Mouse (Mus musculus): ENCODE results near the gene Cxadr. TPM values are rescaled to one million over a fixed set of nuclear protein-coding genes. Genes with fewer than 3 reads are reported as not detected.

Gene Cxadr
- polyA plus RNA-seq, 1 experiment = 0.67 TPM

DNA sequence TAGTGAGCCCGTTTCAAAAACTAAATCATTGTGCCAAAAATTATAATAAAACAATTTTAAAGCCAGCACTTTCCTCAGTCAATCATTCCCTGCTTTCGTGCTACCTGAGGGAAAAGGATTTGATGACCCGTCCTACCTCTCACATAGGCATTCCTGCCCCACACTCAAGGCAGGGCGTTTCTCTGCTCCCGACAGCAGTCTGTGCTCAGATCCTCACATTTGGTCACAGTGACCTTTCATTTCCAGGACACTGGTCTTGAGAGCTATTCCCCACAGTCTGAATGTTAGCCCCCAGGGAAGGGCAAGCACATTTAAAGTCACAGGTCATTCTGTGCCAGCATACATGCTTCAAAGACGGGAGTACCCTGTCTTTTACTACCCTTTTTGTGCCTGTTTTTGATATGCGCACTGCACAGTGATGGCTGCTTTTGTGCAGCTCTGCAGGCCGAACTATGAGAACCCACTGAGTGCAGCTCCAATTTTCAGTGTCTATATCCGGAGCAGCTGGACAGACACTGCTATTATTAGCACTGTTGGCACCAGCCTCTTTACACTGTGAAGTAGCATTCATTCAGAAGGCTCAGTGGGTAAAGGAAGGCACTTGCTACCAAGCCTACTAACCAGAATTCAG, 26.3 kb upstream of the Cxadr start:
- Histone ChIP-seq H3K79me2 (ENCODE audit: control insufficient read depth, insufficient read depth) (no peaks in the 10 kb centered on the region), H3ac (ENCODE audit: control insufficient read depth, insufficient read length) (no peak overlapping the region), H3K4me2 (ENCODE audit: low read depth) (no peak overlapping the region), H3K36me3 (ENCODE audit: control insufficient read depth, insufficient read depth) (no peaks in the 10 kb centered on the region), H3K4me3 (no peak overlapping the region), H3K27me3 (ENCODE audit: control insufficient read depth, insufficient read depth, insufficient read length) (no peaks in the 10 kb centered on the region)
- no peak for TF ChIP-seq CEBPB (IDR thresholded peaks at IDR 0.05; ENCODE audit: insufficient read depth, poor library complexity, severe bottlenecking)
- no peak for TF ChIP-seq REST (IDR thresholded peaks at IDR 0.05; ENCODE audit: insufficient read depth, insufficient read length)
- TF ChIP-seq MYOD1 (IDR thresholded peaks at IDR 0.05; ENCODE audit: control insufficient read depth in 1 of 3, insufficient read length in 2 of 3, low read depth in 2 of 3) = no peak
- no peak for TF ChIP-seq POLR2AphosphoS2 (IDR thresholded peaks at IDR 0.05; ENCODE audit: insufficient read length, low read depth)

DNA sequence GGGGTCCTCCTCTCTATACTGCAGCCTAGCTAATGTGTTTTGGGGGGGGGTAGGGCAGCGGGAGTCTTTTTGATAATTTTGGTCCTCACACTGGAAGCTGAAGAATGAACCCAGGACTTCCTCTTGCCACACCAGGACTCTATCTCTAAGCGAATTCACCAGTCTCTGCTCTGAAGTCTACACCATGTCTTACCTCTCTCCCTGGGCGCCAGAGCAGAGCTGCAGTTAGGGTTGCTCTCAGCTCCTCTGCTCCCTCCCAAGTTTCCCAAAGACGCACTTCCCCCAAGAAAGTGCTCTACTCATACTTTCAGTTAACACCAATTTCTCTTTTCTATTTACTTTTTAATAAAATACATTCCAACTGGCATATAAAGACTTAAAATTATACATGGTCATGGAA, 23.7 kb upstream of the Cxadr start:
- no peaks in the 10 kb centered on the region for H3K79me2 ChIP-seq (ENCODE audit: control insufficient read depth, insufficient read depth)
- no peaks in the 10 kb centered on the region for H3K27me3 ChIP-seq (ENCODE audit: control insufficient read depth, insufficient read depth, insufficient read length)
- H3K4me3 ChIP-seq = no peak overlapping the region
- H3K36me3 ChIP-seq (ENCODE audit: control insufficient read depth, insufficient read depth) = no peaks in the 10 kb centered on the region
- no peak for TF ChIP-seq E2F4 (IDR thresholded peaks at IDR 0.05; ENCODE audit: insufficient read depth)
- no peak overlapping the region for H3ac ChIP-seq (ENCODE audit: control insufficient read depth, insufficient read length)
- no peak overlapping the region for H3K4me2 ChIP-seq (ENCODE audit: low read depth)

DNA sequence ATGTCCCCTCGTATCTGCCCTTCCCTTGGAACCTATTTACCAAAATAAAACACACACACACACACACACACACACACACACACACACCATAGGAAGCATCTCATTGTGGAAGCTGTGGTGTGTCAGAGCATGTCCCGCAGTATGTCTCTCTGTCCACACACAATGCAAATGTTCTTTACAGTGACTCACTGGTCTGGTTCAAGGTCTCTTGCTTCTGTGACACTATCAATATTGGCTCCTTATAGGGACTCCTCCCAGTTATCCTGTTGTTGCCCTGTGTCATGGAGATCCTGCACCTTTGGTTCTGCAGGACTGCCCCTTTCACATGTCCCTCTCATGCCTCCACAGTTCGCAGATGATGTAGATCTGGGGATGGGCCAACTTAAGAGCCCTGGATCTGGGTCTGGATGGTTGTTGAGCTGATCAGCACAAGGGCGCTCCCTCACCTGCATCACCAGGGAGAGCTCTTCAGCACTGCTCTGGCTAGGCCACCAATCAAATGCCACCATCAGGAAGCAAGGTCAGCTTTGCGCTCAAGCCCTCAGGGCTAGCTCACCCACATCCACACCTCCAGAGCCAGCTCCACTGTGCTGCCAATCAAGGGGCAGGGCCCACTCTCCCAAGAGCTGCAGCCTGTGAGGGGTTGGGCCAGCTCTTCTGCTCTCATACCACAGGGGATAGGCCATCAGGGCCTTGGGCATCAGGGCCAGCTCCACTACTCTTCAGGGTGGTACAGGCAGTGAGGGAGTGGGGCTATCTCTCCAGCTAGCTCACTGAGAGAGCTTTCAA, 21.0 kb upstream of the Cxadr start:
- H3K4me3 ChIP-seq = no peak overlapping the region
- H3ac ChIP-seq (ENCODE audit: control insufficient read depth, insufficient read length) = no peak overlapping the region
- TF ChIP-seq REST (IDR thresholded peaks at IDR 0.05; ENCODE audit: insufficient read depth, insufficient read length) (no peak), TCF12 (IDR thresholded peaks at IDR 0.05; ENCODE audit: insufficient read depth, poor library complexity, severe bottlenecking) (no peak), MYOG (IDR thresholded peaks at IDR 0.05; ENCODE audit: control insufficient read depth in 1 of 3, insufficient read depth in 1 of 3, insufficient read length in 2 of 3, low read depth in 2 of 3) (no peak), TCF3 (IDR thresholded peaks at IDR 0.05; ENCODE audit: insufficient read length, low read depth) (no peak), POLR2A (IDR thresholded peaks at IDR 0.05; ENCODE audit: insufficient read length, low read depth) (no peak), MYOD1 (IDR thresholded peaks at IDR 0.05; ENCODE audit: control insufficient read depth in 1 of 3, insufficient read length in 2 of 3, low read depth in 2 of 3) (no peak), POLR2AphosphoS2 (IDR thresholded peaks at IDR 0.05; ENCODE audit: insufficient read length, low read depth) (no peak), SRF (IDR thresholded peaks at IDR 0.05; ENCODE audit: control insufficient read depth, insufficient read length, low read depth) (no peak), E2F4 (IDR thresholded peaks at IDR 0.05; ENCODE audit: insufficient read depth) (no peak), USF1 (IDR thresholded peaks at IDR 0.05; ENCODE audit: low read depth) (no peak), CEBPB (IDR thresholded peaks at IDR 0.05; ENCODE audit: insufficient read depth, poor library complexity, severe bottlenecking) (no peak), MAX (IDR thresholded peaks at IDR 0.05; ENCODE audit: low read depth) (no peak)
- H3K27me3 ChIP-seq (ENCODE audit: control insufficient read depth, insufficient read depth, insufficient read length) = no peaks in the 10 kb centered on the region
- no peak overlapping the region for H3K4me2 ChIP-seq (ENCODE audit: low read depth)
- H3K79me2 ChIP-seq (ENCODE audit: control insufficient read depth, insufficient read depth) = no peaks in the 10 kb centered on the region
- H3K36me3 ChIP-seq (ENCODE audit: control insufficient read depth, insufficient read depth) = no peaks in the 10 kb centered on the region

DNA sequence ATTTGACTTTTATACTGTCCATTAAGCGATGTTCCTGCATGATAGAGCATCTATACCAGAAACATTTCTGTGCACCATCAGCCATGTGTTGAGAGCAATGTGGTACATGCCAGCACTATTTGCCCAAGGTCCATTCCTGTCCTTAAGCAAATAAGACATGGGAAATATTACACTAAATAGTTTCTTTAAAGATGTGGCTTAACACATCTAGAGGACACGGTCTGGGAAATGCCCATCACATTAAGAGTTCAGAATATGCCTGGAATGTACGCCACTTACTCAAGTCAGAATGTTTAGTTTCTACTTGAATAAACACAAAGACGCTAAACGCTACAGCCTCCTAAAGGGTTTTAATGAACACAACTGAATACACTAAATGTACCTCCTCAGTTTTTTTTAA, 18.1 kb upstream of the Cxadr start:
- Histone ChIP-seq H3K4me2 (ENCODE audit: low read depth) (no peak overlapping the region), H3K4me3 (no peak overlapping the region), H3K79me2 (ENCODE audit: control insufficient read depth, insufficient read depth) (no peaks in the 10 kb centered on the region), H3K27me3 (ENCODE audit: control insufficient read depth, insufficient read depth, insufficient read length) (no peaks in the 10 kb centered on the region), H3K36me3 (ENCODE audit: control insufficient read depth, insufficient read depth) (no peaks in the 10 kb centered on the region), H3ac (ENCODE audit: control insufficient read depth, insufficient read length) (no peak overlapping the region)
- no peak for TF ChIP-seq POLR2A (IDR thresholded peaks at IDR 0.05; ENCODE audit: insufficient read length, low read depth)
- no peak for TF ChIP-seq SRF (IDR thresholded peaks at IDR 0.05; ENCODE audit: control insufficient read depth, insufficient read length, low read depth)
- TF ChIP-seq USF1 (IDR thresholded peaks at IDR 0.05; ENCODE audit: low read depth) = no peak
- TF ChIP-seq TCF3 (IDR thresholded peaks at IDR 0.05; ENCODE audit: insufficient read length, low read depth) = no peak
- no peak for TF ChIP-seq MAX (IDR thresholded peaks at IDR 0.05; ENCODE audit: low read depth)
- no peak for TF ChIP-seq REST (IDR thresholded peaks at IDR 0.05; ENCODE audit: insufficient read depth, insufficient read length)
- TF ChIP-seq E2F4 (IDR thresholded peaks at IDR 0.05; ENCODE audit: insufficient read depth) = no peak
- TF ChIP-seq MYOG (IDR thresholded peaks at IDR 0.05; ENCODE audit: control insufficient read depth in 1 of 3, insufficient read depth in 1 of 3, insufficient read length in 2 of 3, low read depth in 2 of 3) = no peak
- no peak for TF ChIP-seq MYOD1 (IDR thresholded peaks at IDR 0.05; ENCODE audit: control insufficient read depth in 1 of 3, insufficient read length in 2 of 3, low read depth in 2 of 3)

DNA sequence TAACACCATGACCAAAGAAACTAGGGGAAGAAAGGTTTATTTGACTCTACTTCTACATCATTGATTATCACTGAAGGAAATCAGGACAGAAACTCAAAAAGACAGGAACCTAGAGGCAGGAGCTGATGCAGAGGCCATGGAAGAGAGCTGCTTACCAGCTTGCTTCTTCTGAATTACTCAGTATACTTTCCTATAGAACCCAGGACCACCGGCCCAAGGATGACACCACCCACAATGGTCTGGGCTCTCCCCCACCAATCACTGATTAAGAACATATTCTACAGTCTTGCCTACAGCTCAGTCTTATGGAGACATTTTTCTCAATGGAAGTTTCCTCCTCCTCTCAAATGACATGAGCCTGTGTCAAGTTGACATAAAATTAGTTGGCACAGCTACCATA, 7.2 kb upstream of the Cxadr start:
- Histone ChIP-seq H3K36me3 (ENCODE audit: control insufficient read depth, insufficient read depth) (no peaks in the 10 kb centered on the region), H3ac (ENCODE audit: control insufficient read depth, insufficient read length) (no peak overlapping the region), H3K4me3 (no peak overlapping the region), H3K79me2 (ENCODE audit: control insufficient read depth, insufficient read depth) (no peaks in the 10 kb centered on the region), H3K4me2 (ENCODE audit: low read depth) (no peak overlapping the region), H3K27me3 (ENCODE audit: control insufficient read depth, insufficient read depth, insufficient read length) (no peaks in the 10 kb centered on the region)
- TF ChIP-seq MYOD1 (IDR thresholded peaks at IDR 0.05; ENCODE audit: control insufficient read depth in 1 of 3, insufficient read length in 2 of 3, low read depth in 2 of 3) (no peak), TCF3 (IDR thresholded peaks at IDR 0.05; ENCODE audit: insufficient read length, low read depth) (no peak), SRF (IDR thresholded peaks at IDR 0.05; ENCODE audit: control insufficient read depth, insufficient read length, low read depth) (no peak), E2F4 (IDR thresholded peaks at IDR 0.05; ENCODE audit: insufficient read depth) (no peak), MAX (IDR thresholded peaks at IDR 0.05; ENCODE audit: low read depth) (no peak), REST (IDR thresholded peaks at IDR 0.05; ENCODE audit: insufficient read depth, insufficient read length) (no peak), POLR2AphosphoS2 (IDR thresholded peaks at IDR 0.05; ENCODE audit: insufficient read length, low read depth) (no peak), POLR2A (IDR thresholded peaks at IDR 0.05; ENCODE audit: insufficient read length, low read depth) (no peak), CEBPB (IDR thresholded peaks at IDR 0.05; ENCODE audit: insufficient read depth, poor library complexity, severe bottlenecking) (no peak), USF1 (IDR thresholded peaks at IDR 0.05; ENCODE audit: low read depth) (no peak), MYOG (IDR thresholded peaks at IDR 0.05; ENCODE audit: control insufficient read depth in 1 of 3, insufficient read depth in 1 of 3, insufficient read length in 2 of 3, low read depth in 2 of 3) (no peak), TCF12 (IDR thresholded peaks at IDR 0.05; ENCODE audit: insufficient read depth, poor library complexity, severe bottlenecking) (no peak)
